Mouse (Mus musculus) T-helper 2 cell (primary cell): ENCODE data around the gene Kat2a.
"Not testable (repeated sequence)": the region's sequence is repeated elsewhere in the genome, so short reads cannot be mapped to it uniquely, and the experiment has no call there.

Source experiments
- in situ Hi-C: fragments of 300-600 bp; cut with MboI, MseI; formaldehyde crosslinking; loops from one replicate; pipeline ENCODE4 v1.15.1; 2025; ENCODE audit warnings: high pct_unique_total_duplicates

The Kat2a gene

DNA sequence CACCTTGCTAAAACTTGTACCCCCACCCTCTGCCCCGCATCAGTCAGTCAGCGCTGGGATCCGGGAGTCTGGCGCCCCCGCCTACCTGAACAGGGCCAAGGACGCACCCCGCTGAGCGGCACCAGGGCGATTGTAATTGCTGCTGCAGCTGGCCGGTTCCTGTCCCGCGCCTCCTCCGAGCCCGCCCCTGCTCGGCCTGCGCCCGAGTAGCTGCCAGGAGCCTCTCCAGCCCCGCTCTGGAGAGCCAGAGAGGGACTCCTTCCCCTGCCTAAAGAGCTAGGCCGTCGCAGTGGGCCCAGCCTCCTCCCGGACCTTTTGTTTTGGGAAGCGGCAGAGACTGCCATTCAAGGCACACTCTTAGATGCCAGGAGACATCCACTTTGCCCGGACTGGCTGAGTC lies 39.1 kb downstream of the Kat2a start:
- in situ Hi-C loops = no loop called here

DNA sequence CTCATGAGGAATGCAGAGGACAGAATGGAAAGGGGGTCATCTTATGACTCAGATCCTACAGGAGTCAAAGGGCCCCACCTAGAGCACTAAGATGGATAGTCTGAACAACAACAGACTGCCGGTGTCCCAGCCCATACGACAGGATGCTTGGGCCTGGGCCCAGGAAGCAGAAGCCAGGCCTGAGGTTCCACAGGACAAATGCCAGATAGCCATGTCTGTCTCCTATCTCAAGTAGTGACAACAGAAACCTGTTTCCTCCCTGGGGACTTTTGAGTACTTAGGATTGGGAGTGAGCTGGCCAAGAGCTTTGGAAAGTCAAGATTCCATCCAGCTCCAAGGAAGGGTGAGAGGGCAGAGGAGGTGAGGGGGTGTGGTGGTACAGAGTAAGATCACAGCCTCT lies 40.3 kb downstream of the Kat2a start:
- in situ Hi-C loops = no loop called here

DNA sequence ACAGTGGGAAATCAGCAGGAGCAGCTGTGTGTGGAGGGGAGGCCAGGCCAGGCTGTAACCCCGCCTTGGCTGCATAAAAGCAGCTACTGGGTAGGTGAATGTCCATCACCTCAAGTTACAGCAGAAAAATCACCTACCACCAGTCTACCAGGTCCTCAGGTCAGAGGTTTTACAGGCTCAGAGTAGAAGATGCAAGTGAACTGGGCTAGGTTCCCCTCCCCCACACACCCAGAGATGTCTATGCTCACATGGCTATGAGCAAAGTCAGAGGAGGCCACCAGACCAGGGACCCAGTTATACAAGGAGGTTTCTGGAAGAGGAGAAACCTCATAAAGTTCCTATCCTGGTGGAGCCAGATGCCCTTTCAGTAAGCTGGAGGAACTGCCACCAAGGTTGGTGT lies 41.2 kb downstream of the Kat2a start:
- in situ Hi-C loops = no loop called here

DNA sequence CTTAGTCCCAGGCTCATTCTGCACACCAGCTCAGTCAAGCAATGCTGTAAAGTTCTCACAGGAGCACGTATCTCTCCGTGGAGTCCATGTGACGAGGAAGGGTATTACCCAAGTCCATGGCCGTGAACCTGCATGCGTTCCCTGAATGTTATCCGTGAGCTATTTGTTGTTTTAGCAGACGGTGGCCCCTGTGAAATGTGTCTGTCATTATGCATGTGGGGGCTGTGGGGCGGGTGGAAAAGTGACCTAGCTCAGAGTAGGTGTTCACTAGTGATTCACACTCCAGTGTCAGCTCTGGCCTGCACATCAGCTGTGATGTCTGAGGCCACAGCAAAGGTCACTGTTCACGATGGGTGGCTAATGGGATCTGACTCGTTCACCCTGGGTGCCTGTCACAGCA lies 52.5 kb downstream of the Kat2a start:
- in situ Hi-C loops = no loop called here

DNA sequence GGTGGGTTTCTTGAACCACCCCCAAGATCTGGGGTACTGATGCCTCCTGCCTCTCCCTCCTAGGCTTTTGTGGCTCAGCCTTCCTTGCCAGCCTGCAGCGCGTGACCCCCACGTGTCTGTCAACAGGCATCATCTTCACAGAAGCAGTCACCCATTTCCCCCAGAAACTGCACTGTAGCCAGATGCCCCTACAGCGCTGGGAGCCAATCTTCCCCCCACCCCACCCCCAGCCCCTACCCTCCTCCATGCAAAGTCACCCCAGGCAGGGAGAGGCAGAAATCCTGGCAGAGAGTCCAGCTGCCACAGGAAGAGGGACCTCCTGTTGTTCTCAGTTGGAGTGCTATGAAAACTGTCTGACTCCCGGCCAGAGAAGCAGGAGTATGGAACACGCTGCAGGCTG lies 55.8 kb downstream of the Kat2a start:
- in situ Hi-C loops = no loop called here

DNA sequence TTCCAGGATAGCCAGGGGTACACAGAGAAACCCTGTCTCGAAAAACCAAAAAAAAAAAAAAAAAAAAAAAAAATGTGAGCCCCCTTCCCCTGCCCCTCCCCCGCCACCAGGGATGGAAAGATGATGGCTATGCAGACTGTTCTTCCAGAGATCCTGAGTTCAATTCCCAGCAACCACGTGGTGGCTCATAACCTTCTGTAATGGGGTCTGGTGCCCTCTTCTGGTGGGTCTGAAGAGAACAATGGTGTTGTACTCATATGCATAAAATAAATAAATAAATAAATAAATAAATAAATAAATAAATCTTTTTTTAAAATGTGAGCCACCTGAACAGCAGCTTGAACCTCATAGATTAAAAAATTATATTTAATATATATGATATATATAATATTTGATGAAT lies 56.7 kb downstream of the Kat2a start:
- in situ Hi-C loops = not testable (repeated sequence)
